Mouse (Mus musculus): ENCODE results near the gene Arfgef2.

Arfgef2 gene

DNA sequence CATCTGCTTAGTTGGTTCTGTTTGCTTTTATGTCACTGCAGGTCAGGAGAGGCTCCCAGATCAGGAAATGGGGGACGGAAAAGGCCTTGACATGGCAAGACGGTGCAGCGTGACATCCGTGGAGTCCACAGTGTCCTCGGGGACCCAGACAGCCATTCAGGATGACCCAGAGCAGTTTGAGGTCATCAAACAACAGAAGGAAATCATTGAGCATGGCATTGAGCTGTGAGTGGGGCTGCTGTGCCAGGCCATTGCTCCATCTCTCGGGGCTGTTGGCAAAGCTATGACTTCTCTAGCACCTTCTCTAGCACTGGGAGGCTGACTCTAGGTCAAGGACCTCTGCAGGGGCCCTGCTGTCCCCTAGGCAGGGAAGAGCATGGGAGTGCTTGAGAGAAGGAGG, 51.0 kb downstream of the Arfgef2 start:
- intact Hi-C loops (cut with DNase I) = loop anchor here (5.0 kb wide), 1 partner anchor 259 kb away; no protein-coding TSS in a partner anchor

DNA sequence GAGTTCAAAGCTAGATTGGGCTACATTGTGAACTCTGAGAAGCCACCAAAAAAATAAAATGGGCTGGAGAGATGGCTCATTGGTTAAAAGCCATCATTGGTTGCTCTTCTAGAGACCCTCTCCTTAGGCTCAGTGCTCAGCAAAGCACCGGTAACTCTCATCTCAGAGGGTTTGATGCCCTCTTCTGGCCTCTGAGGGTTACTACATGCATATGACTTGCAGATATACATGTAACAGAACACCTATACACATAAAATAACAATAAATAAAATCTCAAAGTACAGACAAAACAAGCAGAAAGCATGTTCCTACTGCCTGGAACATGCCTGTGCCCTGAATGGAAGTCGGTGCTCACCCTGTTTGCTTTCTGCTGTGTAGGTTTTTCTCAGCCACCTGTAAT, 51.7 kb downstream of the Arfgef2 start:
- intact Hi-C loops (cut with DNase I) = loop anchor here (5.0 kb wide), 1 partner anchor 260 kb away; no protein-coding TSS in a partner anchor

DNA sequence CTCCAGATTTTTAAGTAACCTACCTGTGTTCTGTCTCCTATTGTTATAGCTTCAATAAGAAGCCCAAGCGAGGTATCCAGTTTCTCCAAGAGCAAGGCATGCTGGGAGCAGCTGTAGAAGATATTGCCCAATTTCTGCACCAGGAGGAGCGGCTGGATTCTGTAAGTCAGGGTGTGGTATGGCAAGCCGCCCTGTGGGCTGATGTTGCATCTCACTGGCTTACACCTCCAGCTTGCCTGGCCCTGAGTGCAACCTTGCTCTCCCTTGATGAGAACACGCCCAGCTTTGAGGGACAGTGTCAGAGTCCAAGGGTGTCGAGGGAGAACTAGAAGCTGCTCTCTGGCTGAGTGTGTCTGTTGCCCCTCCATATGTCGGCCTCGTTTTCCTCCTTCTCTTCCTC, 53.8 kb downstream of the Arfgef2 start:
- intact Hi-C loops (cut with DNase I) = loop anchor here (5.0 kb wide), 1 partner anchor 262 kb away; no protein-coding TSS in a partner anchor

DNA sequence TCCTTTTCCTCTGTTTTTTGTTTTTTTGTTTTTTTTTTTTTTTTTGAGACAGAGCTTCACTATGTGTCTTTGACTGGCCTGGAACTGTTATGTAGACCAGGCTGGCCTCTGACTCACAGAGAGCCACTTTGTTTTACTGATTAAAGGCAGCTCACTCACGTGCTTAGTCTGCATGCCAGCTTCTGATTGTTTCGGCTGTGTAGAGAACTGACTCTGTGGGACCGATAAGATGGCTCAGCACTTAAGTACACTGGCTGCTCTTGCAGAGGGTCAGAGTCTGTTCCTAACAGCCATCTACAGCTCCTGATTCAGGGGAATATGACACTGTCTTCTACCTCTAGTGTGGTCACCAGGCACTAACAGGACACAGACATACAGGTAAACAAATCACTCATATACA, 57.1 kb downstream of the Arfgef2 start:
- intact Hi-C loops (cut with DNase I) = no loop called here

DNA sequence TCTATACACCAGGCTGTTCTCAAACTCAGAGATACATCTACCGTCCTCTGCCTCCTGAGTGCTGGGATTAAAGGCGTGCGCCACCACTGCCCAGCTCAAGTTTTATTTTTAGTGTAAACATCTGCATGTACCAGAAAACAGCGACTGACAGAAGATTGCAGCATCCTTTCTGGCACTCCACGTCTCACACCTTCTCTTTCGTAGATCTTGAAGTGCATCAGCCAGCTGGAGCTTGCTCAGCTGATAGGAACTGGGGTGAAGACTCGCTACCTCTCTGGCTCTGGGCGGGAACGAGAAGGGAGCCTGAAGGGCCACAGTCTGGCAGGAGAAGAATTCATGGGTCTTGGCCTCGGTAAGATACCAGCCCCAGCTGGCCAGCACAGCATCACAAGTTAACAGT, 60.1 kb downstream of the Arfgef2 start:
- intact Hi-C loops (cut with DNase I) = no loop called here

DNA sequence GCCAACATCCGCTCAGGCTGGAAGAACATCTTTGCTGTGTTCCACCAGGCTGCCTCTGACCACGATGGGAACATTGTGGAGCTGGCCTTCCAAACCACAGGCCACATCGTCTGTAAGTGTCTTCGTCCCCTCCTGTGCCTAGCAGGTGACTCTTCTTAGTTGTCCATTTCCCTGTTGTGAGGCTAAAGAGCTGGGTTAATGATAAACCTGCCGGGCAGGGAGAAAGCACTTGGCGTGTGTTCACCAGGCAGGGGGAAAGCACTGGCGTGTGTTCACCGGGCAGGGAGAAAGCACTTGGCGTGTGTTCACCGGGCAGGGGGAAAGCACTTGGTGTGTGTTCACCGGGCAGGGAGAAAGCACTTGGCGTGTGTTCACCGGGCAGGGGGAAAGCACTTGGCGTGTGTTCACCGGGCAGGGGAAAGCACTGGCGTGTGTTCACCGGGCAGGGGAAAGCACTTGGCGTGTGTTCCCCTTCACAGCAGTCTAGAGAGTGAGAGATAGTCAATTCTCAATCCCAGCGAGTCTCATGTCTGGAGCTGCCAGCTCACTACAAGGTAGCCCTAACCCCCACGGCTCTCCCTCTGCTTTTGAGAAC, 65.0 kb downstream of the Arfgef2 start:
- intact Hi-C loops (cut with DNase I) = loop anchor here (5.0 kb wide), 1 partner anchor 72 kb away; no protein-coding TSS in a partner anchor

DNA sequence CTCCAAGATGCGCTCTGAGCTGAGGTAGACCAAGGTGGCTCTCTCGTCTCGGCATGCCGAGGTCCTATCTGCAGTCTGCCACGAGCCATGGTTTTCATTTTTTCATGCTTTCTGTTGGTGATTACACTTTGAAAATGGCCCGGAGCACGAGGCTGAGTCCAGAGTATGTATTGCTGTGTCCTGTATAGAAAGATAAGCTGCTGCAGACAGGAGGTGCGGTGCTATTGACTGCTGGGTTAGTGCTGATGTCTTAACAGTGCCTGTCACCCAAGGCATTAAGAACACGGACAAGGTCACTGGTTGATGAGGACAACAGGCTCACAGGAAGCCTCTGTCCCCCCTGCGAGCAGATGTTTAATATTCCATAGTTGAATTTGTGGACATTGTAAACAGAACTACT, 65.5 kb downstream of the Arfgef2 start:
- intact Hi-C loops (cut with DNase I) = loop anchor here (5.0 kb wide), 1 partner anchor 71 kb away; no protein-coding TSS in a partner anchor

DNA sequence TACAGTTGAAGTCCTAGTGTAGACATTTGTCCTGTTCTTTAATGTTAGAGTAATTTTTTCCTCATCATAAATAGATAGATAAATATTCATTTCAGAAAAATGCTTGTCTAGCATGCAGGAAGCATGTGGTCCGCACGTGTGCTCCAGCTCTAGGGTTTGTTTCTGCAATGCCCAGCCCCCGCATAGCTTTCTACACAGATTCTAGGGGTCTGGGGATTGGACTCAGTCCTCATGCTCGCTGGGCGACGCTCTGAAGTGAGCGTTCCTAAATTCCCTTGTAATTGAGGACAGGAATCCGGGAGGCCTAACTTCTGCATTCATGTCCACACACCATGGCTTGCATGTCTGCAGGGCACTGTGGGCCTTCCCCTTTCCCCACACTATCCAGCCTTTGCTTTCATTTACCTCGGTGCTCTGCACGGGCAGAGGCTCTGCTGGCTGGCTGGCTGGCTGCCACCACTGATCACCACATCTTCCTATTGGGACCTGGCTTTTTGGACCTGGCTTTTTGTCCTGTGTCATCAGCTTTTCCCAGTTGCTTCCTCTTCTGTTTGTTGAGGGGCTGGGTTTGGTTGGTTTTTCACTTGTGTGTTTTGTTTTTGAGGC, 69.4 kb downstream of the Arfgef2 start:
- intact Hi-C loops (cut with DNase I) = loop anchor here (5.0 kb wide), 1 partner anchor 68 kb away; no protein-coding TSS in a partner anchor

DNA sequence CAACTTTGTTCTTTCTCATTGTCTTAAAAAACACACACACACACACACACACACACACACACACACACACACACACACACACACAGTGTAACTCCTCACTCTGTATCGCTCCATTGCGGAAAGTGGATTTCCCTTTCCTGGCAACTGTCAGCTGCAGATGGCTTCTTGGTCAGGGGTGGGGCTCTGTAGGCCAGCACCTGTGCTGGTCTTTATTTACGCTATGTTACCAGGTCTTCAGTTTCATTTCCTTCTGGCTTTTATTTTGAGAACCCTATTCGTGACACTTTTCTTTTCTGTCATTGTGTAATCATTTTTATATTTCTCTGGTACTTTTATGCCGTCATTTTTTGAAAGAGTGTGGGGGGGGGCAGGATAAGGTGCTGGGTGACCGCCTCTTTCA, 70.2 kb downstream of the Arfgef2 start:
- intact Hi-C loops (cut with DNase I) = no loop called here

DNA sequence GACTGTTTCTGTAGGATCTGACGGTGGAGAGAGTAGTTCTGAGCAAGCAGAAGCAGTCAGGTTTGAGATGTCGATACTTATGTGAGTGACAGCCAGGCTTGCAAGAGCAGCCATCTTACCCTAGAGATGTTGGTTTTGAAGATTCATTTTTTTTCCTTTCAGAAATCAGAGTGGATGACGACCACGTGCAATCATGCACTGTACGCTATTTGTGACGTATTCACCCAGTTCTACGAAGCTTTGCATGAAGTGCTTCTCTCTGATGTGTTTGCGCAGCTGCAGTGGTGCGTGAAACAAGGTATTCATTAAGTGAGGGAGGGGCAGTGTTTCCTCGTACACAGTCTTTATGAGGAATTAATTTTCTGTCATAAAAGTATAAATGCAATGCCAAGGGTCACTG, 70.9 kb downstream of the Arfgef2 start:
- intact Hi-C loops (cut with DNase I) = no loop called here

DNA sequence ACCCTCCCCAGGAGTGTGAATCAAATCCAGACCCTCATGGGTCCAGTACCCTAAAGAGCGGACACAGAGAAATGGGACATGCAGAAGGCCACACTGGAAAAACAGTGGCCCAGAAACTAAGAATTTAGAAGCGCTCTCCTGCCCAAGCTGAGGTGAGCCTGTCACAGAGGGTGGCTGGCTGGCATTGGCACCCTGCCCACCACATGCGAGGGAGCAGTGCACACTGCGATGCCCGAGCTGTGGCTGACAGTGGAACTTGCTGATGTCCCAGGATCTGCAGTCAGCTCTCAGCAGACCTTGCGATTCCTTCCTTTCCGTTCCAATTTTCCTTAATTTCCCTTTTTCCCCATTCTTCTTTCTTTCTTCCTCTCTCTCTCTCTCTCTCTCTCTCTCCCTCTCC, 79.7 kb downstream of the Arfgef2 start:
- intact Hi-C loops (cut with DNase I) = loop anchor here (5.0 kb wide), 1 partner anchor 33 kb away; no protein-coding TSS in a partner anchor

DNA sequence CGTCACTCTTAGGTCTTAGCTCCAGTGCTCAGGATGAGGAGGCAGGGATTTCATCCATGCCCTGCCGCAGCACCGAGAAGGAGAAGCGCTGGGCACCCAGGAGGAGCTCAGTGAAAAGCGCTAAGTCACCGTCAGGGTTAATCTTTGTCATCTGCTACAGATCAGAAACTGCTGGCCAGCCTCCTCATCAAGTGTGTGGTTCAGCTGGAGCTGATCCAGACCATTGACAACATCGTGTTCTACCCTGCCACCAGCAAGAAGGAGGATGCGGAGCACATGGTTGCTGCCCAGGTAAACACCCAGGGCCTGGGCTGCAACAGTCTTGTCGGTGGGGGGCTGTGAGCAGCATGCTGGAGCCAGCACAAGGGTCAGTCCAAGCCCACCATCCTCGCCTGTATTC, 80.2 kb downstream of the Arfgef2 start:
- intact Hi-C loops (cut with DNase I) = loop anchor here (5.0 kb wide), 1 partner anchor 33 kb away; no protein-coding TSS in a partner anchor

DNA sequence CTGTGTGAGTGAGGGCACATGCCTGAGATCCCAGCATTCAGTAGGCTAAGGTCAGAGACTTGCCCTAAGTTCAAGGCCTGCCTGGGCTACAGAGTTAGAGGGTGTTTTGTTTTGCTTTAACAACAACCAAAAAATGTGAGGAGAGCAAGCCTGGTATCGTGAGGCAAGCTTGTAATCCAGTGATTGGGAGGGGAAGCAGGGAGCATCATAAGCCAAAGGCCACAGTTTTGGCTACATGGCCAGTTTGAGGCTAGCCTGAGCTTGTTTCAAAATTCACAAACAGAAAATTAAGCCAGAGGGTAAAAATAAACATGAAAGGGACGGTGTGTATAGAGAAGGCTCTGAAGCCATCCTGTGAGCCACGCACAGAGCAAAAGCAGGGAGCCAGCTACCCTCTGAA, 80.8 kb downstream of the Arfgef2 start:
- intact Hi-C loops (cut with DNase I) = loop anchor here (5.0 kb wide), 1 partner anchor 34 kb away; no protein-coding TSS in a partner anchor

DNA sequence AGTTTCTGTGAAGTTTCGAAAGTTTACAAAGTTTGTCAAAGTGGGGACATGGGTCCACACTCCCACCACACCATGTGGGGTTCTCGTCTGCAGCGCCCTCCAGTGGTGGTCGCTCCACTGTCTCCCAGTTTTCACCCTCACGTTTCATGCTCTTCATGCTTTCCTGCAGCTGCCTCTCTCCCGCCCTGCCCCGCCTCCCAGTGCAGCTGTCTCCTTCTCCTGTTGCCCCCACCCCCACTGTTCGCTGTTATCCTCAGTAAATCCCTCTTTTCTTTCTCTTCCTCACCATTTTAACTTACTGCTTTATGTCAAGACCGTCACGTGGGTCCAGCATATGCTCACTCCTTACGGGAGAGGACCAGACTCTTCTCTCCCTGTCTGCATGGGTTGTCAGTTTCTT, 82.4 kb downstream of the Arfgef2 start:
- intact Hi-C loops (cut with DNase I) = loop anchor here (5.0 kb wide), 1 partner anchor 36 kb away; no protein-coding TSS in a partner anchor

DNA sequence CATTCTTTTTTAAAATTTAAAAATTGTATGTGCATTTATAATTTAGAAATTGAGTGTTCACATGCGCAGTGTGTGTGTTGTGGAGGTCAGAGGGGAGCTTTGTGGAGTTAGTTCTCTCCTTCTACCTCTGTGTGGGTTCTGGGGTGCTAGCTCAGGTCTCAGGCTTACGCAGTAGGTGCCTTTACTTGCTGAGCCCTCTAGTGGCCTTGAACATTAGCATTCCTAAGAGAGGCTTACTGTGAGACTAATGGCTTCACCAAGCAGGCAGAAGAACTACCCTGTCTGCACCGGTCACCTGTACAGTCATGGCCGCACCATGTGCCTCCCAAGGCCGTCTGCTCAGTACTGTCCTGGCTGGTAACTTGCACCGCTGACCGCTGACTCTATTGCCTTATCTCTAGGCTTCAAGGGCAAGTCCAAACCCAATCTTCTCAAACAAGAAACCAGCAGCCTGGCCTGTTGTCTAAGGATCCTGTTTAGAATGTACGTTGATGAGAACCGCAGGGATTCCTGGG, 86.0 kb downstream of the Arfgef2 start:
- intact Hi-C loops (cut with DNase I) = no loop called here

DNA sequence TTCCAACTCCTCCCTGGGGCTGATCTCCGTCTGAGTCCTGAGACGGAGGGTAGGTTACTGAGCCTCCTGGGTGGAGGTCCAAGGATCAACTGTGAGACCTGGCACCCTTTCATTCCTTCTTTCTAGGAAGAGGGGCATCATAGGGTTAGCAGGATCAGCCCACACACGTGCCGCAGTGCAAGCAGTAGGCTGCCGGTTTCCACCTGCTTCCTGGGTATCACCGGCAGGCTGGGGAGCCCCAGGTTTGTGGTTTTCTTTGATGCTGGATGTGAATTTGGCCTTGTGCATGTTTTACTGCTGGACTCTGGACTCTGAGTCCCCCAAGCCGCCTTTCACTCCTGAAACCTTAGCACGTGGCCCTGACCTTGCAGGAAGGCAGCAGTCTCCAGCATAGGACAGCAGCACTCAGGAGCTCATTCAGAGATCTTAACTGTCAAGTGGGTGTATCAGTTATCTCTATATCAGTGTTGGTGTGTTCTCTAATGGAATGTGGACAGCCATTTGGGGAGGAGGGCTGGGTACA, 86.8 kb downstream of the Arfgef2 start:
- intact Hi-C loops (cut with DNase I) = no loop called here

DNA sequence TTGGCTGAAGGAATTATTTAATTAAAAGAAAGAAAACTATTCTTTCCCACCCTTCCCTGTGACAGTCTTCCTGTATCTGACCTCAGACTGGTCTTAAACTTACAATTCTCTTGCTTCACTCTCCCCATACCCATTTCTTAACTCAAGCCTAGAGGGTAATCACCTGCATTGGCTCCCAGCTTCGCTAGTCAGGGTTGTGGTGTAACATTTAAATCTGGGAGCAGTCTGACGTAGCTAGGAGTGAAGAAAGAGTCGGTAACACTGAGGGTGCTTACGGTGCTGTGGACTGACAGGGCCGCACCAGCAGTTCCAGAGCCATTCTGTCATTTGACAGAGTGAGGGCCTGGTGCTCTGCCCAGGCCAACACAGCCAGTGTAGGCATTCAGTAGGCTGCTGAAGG, 87.6 kb downstream of the Arfgef2 start:
- intact Hi-C loops (cut with DNase I) = no loop called here

DNA sequence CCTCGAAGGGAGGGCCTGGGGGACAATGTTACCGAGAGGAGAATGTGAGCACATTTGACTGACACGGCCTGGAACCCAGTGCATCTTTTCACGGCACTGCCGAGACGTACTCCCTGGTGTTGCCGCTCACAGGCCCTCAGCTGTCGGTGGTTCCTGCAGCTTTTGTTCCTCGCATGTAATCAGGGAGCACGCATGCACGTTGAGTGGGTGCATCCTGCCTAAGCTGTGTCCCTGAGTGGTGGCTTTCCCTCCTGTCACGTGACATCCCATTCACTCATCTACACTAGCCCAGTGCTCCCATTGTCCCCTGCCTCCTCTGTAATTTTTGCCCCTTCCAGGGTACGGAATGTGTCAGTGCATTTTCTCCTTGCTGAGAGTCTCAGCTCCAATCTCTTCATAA, 91.0 kb downstream of the Arfgef2 start:
- intact Hi-C loops (cut with DNase I) = no loop called here

DNA sequence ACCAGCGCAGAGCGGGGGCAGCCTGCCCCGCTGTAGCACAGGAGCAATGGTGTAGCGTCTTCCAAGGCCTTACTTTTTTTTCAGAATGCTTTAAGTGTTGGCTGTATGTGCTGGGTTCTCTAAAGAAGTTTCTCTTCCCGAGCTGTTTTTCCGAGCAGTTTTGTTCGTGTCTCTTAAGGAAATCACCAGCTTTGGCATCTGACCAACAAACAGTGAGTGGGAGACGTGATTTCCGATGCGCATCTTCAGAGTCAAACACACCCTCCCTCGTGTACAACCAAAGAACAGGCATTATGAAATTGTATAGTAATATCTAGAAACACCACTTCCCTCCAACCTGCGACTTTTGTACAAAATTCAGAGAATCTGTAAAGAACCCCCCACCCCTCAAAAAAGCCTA, 91.6 kb downstream of the Arfgef2 start:
- intact Hi-C loops (cut with DNase I) = no loop called here

DNA sequence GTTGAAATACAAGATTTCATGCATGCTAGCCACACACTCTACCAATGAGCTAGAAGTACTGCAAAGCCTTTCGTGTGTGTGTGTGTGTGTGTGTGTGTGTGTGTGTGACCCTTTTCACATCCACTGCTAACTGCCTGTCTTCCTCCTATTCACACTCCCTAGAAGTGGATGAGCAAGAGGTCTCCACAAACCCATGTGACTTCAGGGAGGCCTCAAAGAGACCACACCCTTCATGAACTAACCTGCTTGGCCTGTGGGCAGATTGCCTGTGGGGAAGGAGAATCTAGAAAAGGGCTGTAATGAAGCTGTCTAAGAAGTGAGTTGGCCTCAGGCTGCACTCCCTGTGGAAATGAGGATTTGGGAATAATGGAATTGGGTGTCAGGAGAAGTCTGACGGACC, 93.8 kb downstream of the Arfgef2 start:
- intact Hi-C loops (cut with DNase I) = no loop called here

DNA sequence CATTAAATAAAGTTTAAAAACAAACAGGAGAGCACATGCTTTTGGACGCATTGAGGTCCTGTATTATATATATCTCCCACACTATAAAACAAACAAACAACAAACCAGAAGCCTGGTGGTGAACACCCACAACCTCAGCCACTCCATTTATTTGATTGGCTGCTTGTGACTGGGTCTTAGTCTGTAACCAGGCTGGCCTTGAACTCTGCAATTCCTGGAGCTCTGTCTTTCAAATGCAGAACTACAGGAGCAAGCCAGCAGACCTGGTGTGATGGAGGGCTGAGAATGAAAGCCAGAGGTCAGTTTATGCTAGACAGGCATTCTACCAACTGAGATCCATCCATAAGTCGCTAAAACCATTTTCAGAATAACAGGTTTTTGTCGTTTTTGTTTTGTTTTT, 94.4 kb downstream of the Arfgef2 start:
- intact Hi-C loops (cut with DNase I) = no loop called here

DNA sequence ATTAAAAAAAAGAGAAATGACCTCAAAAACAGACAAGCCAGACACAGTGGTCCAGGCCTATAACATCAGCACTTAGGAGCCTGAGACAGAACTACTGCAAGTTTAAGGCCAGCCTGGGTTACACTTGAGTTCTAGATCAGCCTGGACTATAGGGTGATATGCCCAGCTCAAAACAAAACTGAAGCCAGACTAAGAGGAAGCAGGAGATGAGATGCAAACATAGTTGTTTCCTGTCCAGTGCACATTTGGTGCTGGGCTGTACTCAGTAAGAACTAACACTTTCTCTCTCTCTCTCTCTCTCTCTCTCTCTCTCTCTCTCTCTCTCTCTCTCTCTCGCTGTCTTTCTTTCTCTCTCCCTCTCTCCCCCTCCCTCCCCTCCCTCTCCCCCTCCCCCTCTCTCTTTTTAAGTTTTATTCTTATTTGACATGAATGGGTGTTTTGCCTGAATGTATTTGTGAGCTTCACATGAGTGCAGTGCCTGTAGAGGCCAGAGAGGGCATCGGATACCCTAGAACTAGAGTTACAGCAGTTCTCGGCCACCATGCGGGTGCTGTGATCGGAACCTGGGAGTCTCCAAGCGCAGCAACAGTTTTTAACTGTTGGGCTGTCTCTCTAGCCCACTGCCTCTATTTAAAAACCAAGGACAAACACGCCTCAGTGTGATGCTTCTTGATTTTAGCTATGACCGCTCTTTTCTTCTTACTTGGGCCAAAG, 95.6 kb downstream of the Arfgef2 start:
- intact Hi-C loops (cut with DNase I) = no loop called here
